Mouse (Mus musculus) stomach, embryonic 14.5 days (tissue): Measurements from ENCODE around the gene Ccdc40. TPM values are rescaled to one million over a fixed set of nuclear protein-coding genes. Genes with fewer than 3 reads are reported as not detected.

Experiments
- ATAC-seq: fragments of 200-750 bp; cut with Nextera tagmentation; 2 replicates; pipeline ENCODE4 v1.8.0; 2017; ENCODE audit warnings: low read depth, moderate TSS enrichment; ENCODE audit not compliant: insufficient number of reproducible peaks, insufficient read depth, low FRiP score
- H3K27ac ChIP-seq: fragments of 300-500 bp; sonication (generic); 2 replicates; pipeline ENCODE4 v1.5.1; 2014; ENCODE audit warnings: mild to moderate bottlenecking, low read length, moderate library complexity, mixed read lengths
- H3K27me3 ChIP-seq: fragments of 300-500 bp; sonication (generic); 2 replicates; pipeline ENCODE4 v1.6.1; 2014; ENCODE audit warnings: low read length, control low read depth, mixed read lengths; ENCODE audit not compliant: control insufficient read depth, insufficient read depth
- H3K36me3 ChIP-seq: fragments of 300-500 bp; sonication (generic); 2 replicates; pipeline ENCODE4 v1.6.1; 2014; ENCODE audit warnings: mild to moderate bottlenecking, control low read depth, low read length, moderate library complexity, mixed read lengths; ENCODE audit not compliant: control insufficient read depth, insufficient read depth
- H3K4me1 ChIP-seq: fragments of 300-500 bp; sonication (generic); 2 replicates; pipeline ENCODE4 v1.6.1; 2014; ENCODE audit warnings: low read length, control low read depth, mixed read lengths; ENCODE audit not compliant: control insufficient read depth, insufficient read depth
- H3K4me2 ChIP-seq: fragments of 300-500 bp; sonication (generic); replicated peaks from 2 replicates; pipeline ENCODE4 v1.6.1; 2014; ENCODE audit warnings: low read depth, low read length, control low read depth
- H3K4me3 ChIP-seq: fragments of 300-500 bp; sonication (generic); 2 replicates; pipeline ENCODE4 v1.5.1; 2014; ENCODE audit warnings: low read depth, low read length, control low read depth
- H3K9ac ChIP-seq: fragments of 300-500 bp; sonication (generic); replicated peaks from 2 replicates; pipeline ENCODE4 v1.6.1; 2014; ENCODE audit warnings: low read depth, mild to moderate bottlenecking, control low read depth, low read length, moderate library complexity, mixed read lengths
- H3K9me3 ChIP-seq: fragments of 300-500 bp; sonication (generic); 2 replicates; pipeline ENCODE4 v1.6.1; 2016; ENCODE audit warnings: low read depth, low read length, control low read depth; ENCODE audit not compliant: control insufficient read depth
- WGBS: fragments of 180-500 bp; shearing (Covaris S2); extraction: QIAGEN DNeasy Blood & Tissue Kit; methylation state at CpG from one replicate; pipeline ENCODE4 v1.1.7; 2014; 5-methylcytosine and 5-hydroxymethylcytosine counted together
- polyA plus RNA-seq: library from polyadenylated mRNA; unstranded; fragments of >200 nt; fragmentation: Nextera tagmentation; extraction: Ambion mirVana; gene quantifications from 2 replicates; pipeline ENCODE4 v1.2.1, GENCODE M21; 2014

Gene Ccdc40
- polyA plus RNA-seq, result 4.1 and 4.3 TPM in 2 replicates

- peak; percentile 91 for ATAC-seq
- Histone ChIP-seq H3K9ac (peak within 1 kb of the TSS; percentile 66), H3K4me3 (peak within 1 kb of the TSS; percentile 64), H3K4me2 (peak within 1 kb of the TSS; percentile 98), H3K4me1 (peaks cover 19% of the 10 kb centered on the region), H3K27ac (peak within 1 kb of the TSS; percentile 52), H3K27me3 (no peaks in the 10 kb centered on the region), H3K9me3 (no peaks in the 10 kb centered on the region), H3K36me3 (no peaks in the 10 kb centered on the region)
- WGBS, result under 1% methylated on average over 61 of the region's 66 CpGs
Measured at GRCm38 (mm10) chr11:119228091-119228781, at the start of gene Ccdc40, which contains the start of gene Tbc1d16. Gene Ccdc40 (plus strand): TSS chr11:119228572. Gene Tbc1d16 (minus strand): TSS chr11:119228499.

- Histone ChIP-seq H3K4me3 (no peak overlapping the region), H3K36me3 (no peaks in the 10 kb centered on the region; the same call in 1 of the 2 replicates), H3K9ac (no peak overlapping the region), H3K27ac (no peak overlapping the region), H3K4me2 (no peak overlapping the region), H3K9me3 (no peaks in the 10 kb centered on the region), H3K4me1 (no peaks in the 10 kb centered on the region), H3K27me3 (no peaks in the 10 kb centered on the region)
- WGBS, result 82% methylated on average over 14 of the region's 14 CpGs
- no peak for ATAC-seq
Measured at GRCm38 (mm10) chr11:119180824-119181582, 47.4 kb upstream of the Ccdc40 start.

- Histone ChIP-seq H3K4me2 (no peak overlapping the region), H3K9ac (no peak overlapping the region), H3K9me3 (no peaks in the 10 kb centered on the region), H3K4me3 (no peak overlapping the region), H3K27me3 (no peaks in the 10 kb centered on the region), H3K4me1 (0 out of 2 replicates have a peak, but pooled peaks cover under 1% of the 10 kb centered on the region), H3K27ac (no peak overlapping the region), H3K36me3 (no peaks in the 10 kb centered on the region; the same call in 1 of the 2 replicates)
- 82% methylated on average over 12 of the region's 12 CpGs for WGBS
- ATAC-seq, result no peak
Measured at GRCm38 (mm10) chr11:119181861-119182395, 46.4 kb upstream of the Ccdc40 start.

GRCm38 (mm10) chr11:119183684-119184310 lies 44.6 kb upstream of the Ccdc40 start:
- no peak for ATAC-seq
- no peaks in the 10 kb centered on the region for H3K27me3 ChIP-seq
- no peak overlapping the region for H3K27ac ChIP-seq
- H3K4me3 ChIP-seq, result no peak overlapping the region
- no peaks in the 10 kb centered on the region; the same call in 1 of the 2 replicates for H3K36me3 ChIP-seq
- no peak overlapping the region for H3K9ac ChIP-seq
- WGBS, result 69% methylated on average over 15 of the region's 15 CpGs
- peaks cover 18% of the 10 kb centered on the region; the same call in 1 of the 2 replicates for H3K4me1 ChIP-seq
- no peak overlapping the region for H3K4me2 ChIP-seq
- H3K9me3 ChIP-seq, result no peaks in the 10 kb centered on the region

GRCm38 (mm10) chr11:119186381-119186780 lies 42.0 kb upstream of the Ccdc40 start:
- WGBS, result 87% methylated on average over 3 of the region's 3 CpGs
- peaks cover 18% of the 10 kb centered on the region; the same call in 1 of the 2 replicates for H3K4me1 ChIP-seq

GRCm38 (mm10) chr11:119186989-119187799 lies 41.2 kb upstream of the Ccdc40 start:
- Histone ChIP-seq H3K9me3 (no peaks in the 10 kb centered on the region), H3K27me3 (no peaks in the 10 kb centered on the region), H3K9ac (no peak overlapping the region), H3K4me1 (peaks cover 18% of the 10 kb centered on the region; the same call in 1 of the 2 replicates), H3K36me3 (no peaks in the 10 kb centered on the region; the same call in 1 of the 2 replicates), H3K27ac (no peak overlapping the region), H3K4me2 (no peak overlapping the region), H3K4me3 (no peak overlapping the region)
- no peak for ATAC-seq
- WGBS, result 44% methylated on average over 25 of the region's 25 CpGs

More at GRCm38 (mm10) chr11:119186381-119186780, 42.0 kb upstream of the Ccdc40 start:
- Histone ChIP-seq H3K9me3 (no peaks in the 10 kb centered on the region), H3K27ac (no peak overlapping the region), H3K9ac (no peak overlapping the region), H3K4me2 (no peak overlapping the region), H3K27me3 (no peaks in the 10 kb centered on the region), H3K4me3 (no peak overlapping the region), H3K36me3 (no peaks in the 10 kb centered on the region; the same call in 1 of the 2 replicates)
- ATAC-seq, result no peak

- no peaks in the 10 kb centered on the region for H3K9me3 ChIP-seq
- peaks cover 18% of the 10 kb centered on the region; the same call in 1 of the 2 replicates for H3K4me1 ChIP-seq
- no peak overlapping the region for H3K4me3 ChIP-seq
- 59% methylated on average over 10 of the region's 10 CpGs for WGBS
- H3K9ac ChIP-seq, result no peak overlapping the region
- no peaks in the 10 kb centered on the region for H3K27me3 ChIP-seq
- ATAC-seq, result no peak
- no peak overlapping the region for H3K4me2 ChIP-seq
- H3K27ac ChIP-seq, result no peak overlapping the region
- H3K36me3 ChIP-seq, result no peaks in the 10 kb centered on the region
Measured at GRCm38 (mm10) chr11:119187800-119188197, 40.6 kb upstream of the Ccdc40 start.
